Mouse (Mus musculus) spleen, embryonic (tissue): ENCODE measurements around the gene Coa5.

Experiments used
- CTCF ChIA-PET: fragments of 350-600 bp; sonication (Branson Sonifier 250); formaldehyde crosslinking; loops from one replicate; lab custom pipeline; 2022; lab: Charles Lee

Gene Coa5

GRCm38 (mm10) chr1:37442848-37443835, 13.2 kb upstream of the Coa5 start:
- CTCF ChIA-PET: no interaction called here

GRCm38 (mm10) chr1:37436419-37436818, 6.5 kb upstream of the Coa5 start:
- CTCF ChIA-PET: no interaction called here

- CTCF ChIA-PET: interaction anchor here (0.6 to 0.7 kb wide), 3 partner anchors 482 to 495 kb away, joined by 3 to 4 read pairs (median 3); no protein-coding TSS in a partner anchor
Measured at GRCm38 (mm10) chr1:37430297-37430840, 466 bp upstream of the Coa5 start.

GRCm38 (mm10) chr1:37428911-37429310, 992 bp downstream of the Coa5 start:
- CTCF ChIA-PET: no interaction called here

- CTCF ChIA-PET: no interaction called here
Measured at GRCm38 (mm10) chr1:37427144-37427875, 2.6 kb downstream of the Coa5 start.

GRCm38 (mm10) chr1:37419420-37419819, 10.5 kb downstream of the Coa5 start:
- CTCF ChIA-PET: interaction anchor here (1.2 kb wide), 1 partner anchor 12 kb away, joined by 3 read pairs; no protein-coding TSS in a partner anchor

GRCm38 (mm10) chr1:37415394-37415793, 14.5 kb downstream of the Coa5 start:
- CTCF ChIA-PET: no interaction called here

- CTCF ChIA-PET: no interaction called here
Measured at GRCm38 (mm10) chr1:37409647-37410046, 20.3 kb downstream of the Coa5 start.

GRCm38 (mm10) chr1:37408678-37409077, 21.2 kb downstream of the Coa5 start:
- CTCF ChIA-PET: no interaction called here

GRCm38 (mm10) chr1:37408059-37408458, 21.8 kb downstream of the Coa5 start:
- CTCF ChIA-PET: interaction anchor here (0.5 to 1.0 kb wide), 2 partner anchors 11 to 1340 kb away, joined by 3 to 4 read pairs; no protein-coding TSS in a partner anchor

- CTCF ChIA-PET: interaction anchor here (1.0 kb wide), 1 partner anchor 12 kb away, joined by 3 read pairs; no protein-coding TSS in a partner anchor
Measured at GRCm38 (mm10) chr1:37407228-37407627, 22.7 kb downstream of the Coa5 start.

- CTCF ChIA-PET: no interaction called here
Measured at GRCm38 (mm10) chr1:37405137-37405536, 24.8 kb downstream of the Coa5 start.

- CTCF ChIA-PET: interaction anchor here (1.6 kb wide), 1 partner anchor 129 kb away, joined by 8 read pairs; no protein-coding TSS in a partner anchor
Measured at GRCm38 (mm10) chr1:37401687-37402086, 28.2 kb downstream of the Coa5 start.

- CTCF ChIA-PET: interaction anchor here (0.7 kb wide), 1 partner anchor 127 kb away, joined by 3 read pairs; no protein-coding TSS in a partner anchor
Measured at GRCm38 (mm10) chr1:37399734-37400133, 30.2 kb downstream of the Coa5 start.

GRCm38 (mm10) chr1:37398961-37399360, 30.9 kb downstream of the Coa5 start:
- CTCF ChIA-PET: interaction anchor here (0.7 to 1.0 kb wide), 2 partner anchors 125 to 700 kb away, joined by 4 read pairs; no protein-coding TSS in a partner anchor

- CTCF ChIA-PET: no interaction called here
Measured at GRCm38 (mm10) chr1:37396481-37396880, 33.4 kb downstream of the Coa5 start.

GRCm38 (mm10) chr1:37393174-37393573, 36.7 kb downstream of the Coa5 start:
- CTCF ChIA-PET: no interaction called here

GRCm38 (mm10) chr1:37386448-37386971, 43.4 kb downstream of the Coa5 start:
- CTCF ChIA-PET: no interaction called here

- CTCF ChIA-PET: interaction anchor here (0.7 kb wide), 1 partner anchor 197 kb away, joined by 3 read pairs; no protein-coding TSS in a partner anchor
Measured at GRCm38 (mm10) chr1:37384304-37384703, 45.6 kb downstream of the Coa5 start.

- CTCF ChIA-PET: no interaction called here
Measured at GRCm38 (mm10) chr1:37380913-37381312, 49.0 kb downstream of the Coa5 start.

GRCm38 (mm10) chr1:37379536-37379935, 50.4 kb downstream of the Coa5 start:
- CTCF ChIA-PET: interaction anchor here (0.6 kb wide), 1 partner anchor 113 kb away, joined by 4 read pairs; no protein-coding TSS in a partner anchor
